Mouse (Mus musculus): ENCODE results near the gene Endog. TPM values are rescaled to one million over a fixed set of nuclear protein-coding genes. Genes with fewer than 3 reads are reported as not detected.

The Endog gene
- polyA plus RNA-seq, 1 experiment from 2014 or later = 29.2 TPM

DNA sequence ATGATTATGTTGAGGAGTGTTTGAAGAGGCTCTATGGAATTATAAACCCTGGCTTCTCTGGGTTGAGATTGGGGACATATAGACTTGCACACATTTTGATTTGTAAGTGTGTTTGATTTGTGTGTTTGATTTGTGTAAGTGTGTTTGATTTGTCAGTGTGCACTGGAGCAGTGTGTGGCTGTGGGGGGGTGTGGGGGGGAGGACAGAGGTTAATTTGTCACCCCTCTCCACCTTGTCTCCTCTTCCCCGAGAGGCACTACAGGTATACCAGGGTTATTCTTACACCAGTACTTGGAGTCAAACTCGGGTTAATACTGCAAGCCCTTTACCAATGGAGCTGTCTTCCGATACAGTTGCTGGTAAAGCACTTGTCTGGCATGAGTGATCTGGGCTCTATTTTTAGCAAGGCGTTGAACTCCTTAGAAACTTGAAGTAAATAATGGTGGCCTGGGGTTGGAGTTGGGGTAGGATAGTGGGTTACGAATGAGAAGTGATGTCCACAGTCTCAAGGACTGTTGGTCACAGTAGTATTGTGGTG, 29.2 kb downstream of the Endog start:
- H3K36me3 ChIP-seq (ENCODE audit: control insufficient read depth, insufficient read depth, low read length) = no peaks in the 10 kb centered on the region
- WGBS = 87% methylated on average over 5 of the region's 5 CpGs
- H3K27me3 ChIP-seq (replicated peaks; ENCODE audit: control insufficient read depth, insufficient read depth, low read length) = no peaks in the 10 kb centered on the region
- no peak overlapping the region for H3K4me3 ChIP-seq (ENCODE audit: low read length)
- H3K9ac ChIP-seq (ENCODE audit: low read depth, low read length) = no peak overlapping the region
- no peak for ATAC-seq
- H3K4me2 ChIP-seq (ENCODE audit: low read length) = no peak overlapping the region
- peaks cover 4% of the 10 kb centered on the region for H3K4me1 ChIP-seq (ENCODE audit: control insufficient read depth, insufficient read depth, low read depth, low read length)
- no peak overlapping the region for H3K27ac ChIP-seq (ENCODE audit: low read depth, low read length)
- no peaks in the 10 kb centered on the region for H3K9me3 ChIP-seq (ENCODE audit: control insufficient read depth, low read length)

DNA sequence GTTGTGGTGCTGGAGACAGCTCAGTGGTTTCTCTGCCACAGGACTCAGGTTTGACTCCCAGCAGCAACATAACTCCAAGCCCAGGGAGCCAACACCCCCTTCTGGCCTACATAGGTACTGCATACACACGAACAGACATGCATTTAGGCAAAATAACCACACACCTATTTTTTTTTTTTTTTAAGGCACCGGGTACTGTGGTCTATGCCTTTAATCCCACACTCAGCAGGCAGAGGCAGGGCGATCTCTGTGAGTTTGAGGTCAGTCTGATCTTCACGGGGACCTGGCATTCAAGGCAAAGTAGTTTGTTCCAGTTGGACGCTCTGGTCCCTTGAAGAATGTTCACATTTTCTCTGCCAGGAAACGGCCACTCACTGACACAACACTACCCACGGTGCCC, 32.1 kb downstream of the Endog start:
- Histone ChIP-seq H3K4me3 (ENCODE audit: low read length) (no peak overlapping the region), H3K27ac (ENCODE audit: low read depth, low read length) (no peak overlapping the region), H3K9me3 (ENCODE audit: control insufficient read depth, low read length) (no peaks in the 10 kb centered on the region), H3K27me3 (replicated peaks; ENCODE audit: control insufficient read depth, insufficient read depth, low read length) (no peaks in the 10 kb centered on the region), H3K4me1 (ENCODE audit: control insufficient read depth, insufficient read depth, low read depth, low read length) (peaks cover 11% of the 10 kb centered on the region), H3K4me2 (ENCODE audit: low read length) (no peak overlapping the region), H3K36me3 (ENCODE audit: control insufficient read depth, insufficient read depth, low read length) (no peaks in the 10 kb centered on the region), H3K9ac (ENCODE audit: low read depth, low read length) (no peak overlapping the region)
- ATAC-seq = no peak
- WGBS = 75% methylated on average over 7 of the region's 7 CpGs

GRCm38 (mm10) chr2:30205255-30205628, 33.9 kb downstream of the Endog start:
- peak; percentile 70 for ATAC-seq
- Histone ChIP-seq H3K4me1 (ENCODE audit: control insufficient read depth, insufficient read depth, low read depth, low read length) (peaks cover 11% of the 10 kb centered on the region), H3K9ac (ENCODE audit: low read depth, low read length) (peak overlapping the region; percentile 67), H3K4me2 (ENCODE audit: low read length) (peak overlapping the region; percentile 64), H3K27ac (ENCODE audit: low read depth, low read length) (peak overlapping the region; percentile 77), H3K36me3 (ENCODE audit: control insufficient read depth, insufficient read depth, low read length) (no peaks in the 10 kb centered on the region), H3K27me3 (replicated peaks; ENCODE audit: control insufficient read depth, insufficient read depth, low read length) (no peaks in the 10 kb centered on the region), H3K4me3 (ENCODE audit: low read length) (peak overlapping the region; percentile 65), H3K9me3 (ENCODE audit: control insufficient read depth, low read length) (no peaks in the 10 kb centered on the region)
- WGBS = under 1% methylated on average over 13 of the region's 13 CpGs

GRCm38 (mm10) chr2:30205629-30206357, 34.5 kb downstream of the Endog start, which contains the start of gene Kyat1:
TSS of gene Kyat1 (minus strand) at chr2:30205847.
- no peaks in the 10 kb centered on the region for H3K27me3 ChIP-seq (replicated peaks; ENCODE audit: control insufficient read depth, insufficient read depth, low read length)
- WGBS = under 1% methylated on average over 44 of the region's 44 CpGs
- H3K4me3 ChIP-seq (ENCODE audit: low read length) = peak within 1 kb of the TSS; percentile 65

GRCm38 (mm10) chr2:30207401-30207800, 36.1 kb downstream of the Endog start:
- H3K4me2 ChIP-seq (ENCODE audit: low read length) = no peak overlapping the region
- peaks cover 11% of the 10 kb centered on the region for H3K4me1 ChIP-seq (ENCODE audit: control insufficient read depth, insufficient read depth, low read depth, low read length)
- no peaks in the 10 kb centered on the region for H3K9me3 ChIP-seq (ENCODE audit: control insufficient read depth, low read length)
- H3K27ac ChIP-seq (ENCODE audit: low read depth, low read length) = no peak overlapping the region
- no peaks in the 10 kb centered on the region for H3K27me3 ChIP-seq (replicated peaks; ENCODE audit: control insufficient read depth, insufficient read depth, low read length)
- 84% methylated on average over 4 of the region's 4 CpGs for WGBS
- no peak for ATAC-seq
- no peak overlapping the region for H3K9ac ChIP-seq (ENCODE audit: low read depth, low read length)
- H3K36me3 ChIP-seq (ENCODE audit: control insufficient read depth, insufficient read depth, low read length) = no peaks in the 10 kb centered on the region
- no peak overlapping the region for H3K4me3 ChIP-seq (ENCODE audit: low read length)

More at GRCm38 (mm10) chr2:30205629-30206357, 34.5 kb downstream of the Endog start, which contains the start of gene Kyat1:
- H3K4me2 ChIP-seq (ENCODE audit: low read length) = peak within 1 kb of the TSS; percentile 64
- peaks cover 11% of the 10 kb centered on the region for H3K4me1 ChIP-seq (ENCODE audit: control insufficient read depth, insufficient read depth, low read depth, low read length)
- ATAC-seq = peak; percentile 99
- H3K36me3 ChIP-seq (ENCODE audit: control insufficient read depth, insufficient read depth, low read length) = no peaks in the 10 kb centered on the region
- peak within 1 kb of the TSS; percentile 67 for H3K9ac ChIP-seq (ENCODE audit: low read depth, low read length)
- H3K27ac ChIP-seq (ENCODE audit: low read depth, low read length) = peak within 1 kb of the TSS; percentile 77
- H3K9me3 ChIP-seq (ENCODE audit: control insufficient read depth, low read length) = no peaks in the 10 kb centered on the region

GRCm38 (mm10) chr2:30207886-30208285, 36.6 kb downstream of the Endog start:
- Histone ChIP-seq H3K27me3 (replicated peaks; ENCODE audit: control insufficient read depth, insufficient read depth, low read length) (no peaks in the 10 kb centered on the region), H3K36me3 (ENCODE audit: control insufficient read depth, insufficient read depth, low read length) (no peaks in the 10 kb centered on the region), H3K9ac (ENCODE audit: low read depth, low read length) (no peak overlapping the region), H3K4me2 (ENCODE audit: low read length) (no peak overlapping the region), H3K27ac (ENCODE audit: low read depth, low read length) (no peak overlapping the region), H3K9me3 (ENCODE audit: control insufficient read depth, low read length) (no peaks in the 10 kb centered on the region), H3K4me1 (ENCODE audit: control insufficient read depth, insufficient read depth, low read depth, low read length) (peaks cover 11% of the 10 kb centered on the region), H3K4me3 (ENCODE audit: low read length) (no peak overlapping the region)
- 80% methylated on average over 5 of the region's 5 CpGs for WGBS
- ATAC-seq = no peak

DNA sequence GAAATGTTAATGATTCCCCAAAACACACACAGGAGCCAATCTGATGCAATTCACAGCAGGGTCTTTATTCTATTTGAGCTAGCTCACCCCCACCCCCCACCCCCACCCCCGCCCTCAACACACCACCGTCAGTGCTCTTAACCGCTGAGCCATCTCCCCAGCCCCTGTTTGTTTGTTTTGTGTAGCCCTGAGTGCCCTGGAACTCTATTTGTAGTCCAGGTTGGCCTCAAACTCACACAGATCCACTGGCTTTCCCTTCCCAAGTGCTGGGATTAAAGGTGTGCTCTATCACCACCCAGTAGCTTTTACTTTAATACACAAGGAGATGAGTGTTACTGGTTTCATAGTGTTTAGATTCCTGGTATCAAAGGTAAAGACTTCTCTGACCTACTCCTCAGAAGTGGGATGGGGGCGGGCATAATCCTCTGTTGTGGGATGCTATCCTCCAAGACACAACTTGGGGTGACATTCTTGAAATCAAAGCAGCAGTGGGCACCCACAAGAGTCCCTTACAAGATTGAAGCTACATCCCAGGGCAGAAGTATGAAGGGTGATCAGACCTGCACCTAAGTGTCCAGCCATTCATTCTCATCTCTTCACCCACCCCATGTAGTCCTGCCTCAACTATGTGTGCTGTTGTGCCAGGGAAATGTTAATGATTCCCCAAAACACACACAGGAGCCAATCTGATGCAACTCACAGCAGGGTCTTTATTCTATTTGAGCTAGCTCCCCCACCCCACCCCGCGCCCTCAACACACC, 40.3 kb downstream of the Endog start:
- Histone ChIP-seq H3K27me3 (replicated peaks; ENCODE audit: control insufficient read depth, insufficient read depth, low read length) (no peaks in the 10 kb centered on the region), H3K9me3 (ENCODE audit: control insufficient read depth, low read length) (no peaks in the 10 kb centered on the region), H3K4me2 (ENCODE audit: low read length) (no peak overlapping the region), H3K4me3 (ENCODE audit: low read length) (no peak overlapping the region), H3K36me3 (ENCODE audit: control insufficient read depth, insufficient read depth, low read length) (no peaks in the 10 kb centered on the region), H3K4me1 (ENCODE audit: control insufficient read depth, insufficient read depth, low read depth, low read length) (peaks cover 2% of the 10 kb centered on the region), H3K9ac (ENCODE audit: low read depth, low read length) (no peak overlapping the region), H3K27ac (ENCODE audit: low read depth, low read length) (no peak overlapping the region)
- ATAC-seq = no peak
- 65% methylated on average over 6 of the region's 6 CpGs for WGBS

GRCm38 (mm10) chr2:30212169-30212545, 40.9 kb downstream of the Endog start:
- no peak for ATAC-seq
- no peak overlapping the region for H3K4me3 ChIP-seq (ENCODE audit: low read length)
- H3K4me1 ChIP-seq (ENCODE audit: control insufficient read depth, insufficient read depth, low read depth, low read length) = no peaks in the 10 kb centered on the region
- H3K9me3 ChIP-seq (ENCODE audit: control insufficient read depth, low read length) = no peaks in the 10 kb centered on the region
- H3K27ac ChIP-seq (ENCODE audit: low read depth, low read length) = no peak overlapping the region
- no peak overlapping the region for H3K9ac ChIP-seq (ENCODE audit: low read depth, low read length)
- WGBS = 70% methylated on average over 4 of the region's 4 CpGs
- no peaks in the 10 kb centered on the region for H3K27me3 ChIP-seq (replicated peaks; ENCODE audit: control insufficient read depth, insufficient read depth, low read length)
- H3K4me2 ChIP-seq (ENCODE audit: low read length) = no peak overlapping the region
- no peaks in the 10 kb centered on the region for H3K36me3 ChIP-seq (ENCODE audit: control insufficient read depth, insufficient read depth, low read length)

- ATAC-seq = no peak
- Histone ChIP-seq H3K4me2 (ENCODE audit: low read length) (no peak overlapping the region), H3K27me3 (replicated peaks; ENCODE audit: control insufficient read depth, insufficient read depth, low read length) (no peaks in the 10 kb centered on the region), H3K27ac (ENCODE audit: low read depth, low read length) (no peak overlapping the region), H3K9me3 (ENCODE audit: control insufficient read depth, low read length) (no peaks in the 10 kb centered on the region), H3K36me3 (ENCODE audit: control insufficient read depth, insufficient read depth, low read length) (no peaks in the 10 kb centered on the region), H3K9ac (ENCODE audit: low read depth, low read length) (no peak overlapping the region), H3K4me3 (ENCODE audit: low read length) (no peak overlapping the region), H3K4me1 (ENCODE audit: control insufficient read depth, insufficient read depth, low read depth, low read length) (no peaks in the 10 kb centered on the region)
- 89% methylated on average over 1 of the region's 1 CpGs for WGBS
Observed at GRCm38 (mm10) chr2:30212951-30213350, 41.7 kb downstream of the Endog start.
